Mouse (Mus musculus) mouse embryonic stem cell (cell line): ENCODE measurements at regions not wholly inside any gene's neighbourhood (a gene's known extent, or its start where the extent isn't known, plus 50 kb on each side); places are given as distances from the start of the nearest gene placed in this dataset.

Source experiments
- in situ Hi-C, 2 experiments: fragments of 300-500 bp; cut with MboI; formaldehyde crosslinking; loops; 1 replicate in 1 of 2; 3 replicates in 1 of 2; pipeline ENCODE4 v1.14.3; 2019 to 2020; ENCODE audit warnings: low sequenced_read_pairs in 2 of 2, low pct_unique_long_range_greater_than_20kb in 1 of 2, mixed read lengths in 1 of 2; ENCODE audit not compliant: unreplicated experiment in 1 of 2

DNA sequence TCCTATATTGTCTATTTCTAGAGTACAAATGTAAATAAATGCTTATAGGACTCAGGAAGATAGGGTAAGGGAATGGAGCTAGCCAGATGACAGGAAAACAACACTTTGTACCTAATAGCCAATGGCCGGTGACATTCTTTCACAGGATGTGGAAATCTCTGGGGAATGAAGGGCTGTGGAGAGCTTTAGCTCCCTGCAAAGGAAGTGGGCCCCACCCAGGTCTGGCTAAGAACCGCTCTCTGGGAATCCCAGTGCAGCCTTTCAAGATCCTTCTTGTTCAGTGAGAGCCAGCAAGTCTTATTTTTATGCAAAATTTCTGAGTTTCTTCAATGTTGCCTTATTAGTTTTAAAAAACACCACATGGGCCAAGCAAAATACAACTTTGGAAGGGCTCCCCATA, 54.7 kb upstream of the Pappa2 start:
- in situ Hi-C loops, result no loop called here

DNA sequence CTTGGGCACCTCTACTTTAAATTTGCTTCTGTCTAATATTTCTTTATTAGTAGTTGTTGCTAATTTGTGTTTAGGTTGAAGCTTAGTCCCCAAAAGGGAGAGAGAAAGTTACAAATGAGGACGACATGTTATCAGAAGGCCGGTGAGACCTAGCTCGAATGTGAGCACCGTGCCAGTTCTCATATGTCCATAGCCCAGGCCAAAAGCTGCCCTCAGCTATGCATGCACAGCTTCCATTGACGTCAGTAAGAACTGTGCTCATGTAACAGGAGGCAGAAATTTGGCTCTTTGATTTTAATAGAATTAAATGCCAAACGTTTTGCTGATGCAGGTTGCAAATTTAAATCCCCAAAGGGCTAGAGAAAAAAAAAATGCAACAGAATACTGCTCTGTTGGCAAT, 56.1 kb upstream of the Pappa2 start:
- in situ Hi-C loops, result no loop called here

DNA sequence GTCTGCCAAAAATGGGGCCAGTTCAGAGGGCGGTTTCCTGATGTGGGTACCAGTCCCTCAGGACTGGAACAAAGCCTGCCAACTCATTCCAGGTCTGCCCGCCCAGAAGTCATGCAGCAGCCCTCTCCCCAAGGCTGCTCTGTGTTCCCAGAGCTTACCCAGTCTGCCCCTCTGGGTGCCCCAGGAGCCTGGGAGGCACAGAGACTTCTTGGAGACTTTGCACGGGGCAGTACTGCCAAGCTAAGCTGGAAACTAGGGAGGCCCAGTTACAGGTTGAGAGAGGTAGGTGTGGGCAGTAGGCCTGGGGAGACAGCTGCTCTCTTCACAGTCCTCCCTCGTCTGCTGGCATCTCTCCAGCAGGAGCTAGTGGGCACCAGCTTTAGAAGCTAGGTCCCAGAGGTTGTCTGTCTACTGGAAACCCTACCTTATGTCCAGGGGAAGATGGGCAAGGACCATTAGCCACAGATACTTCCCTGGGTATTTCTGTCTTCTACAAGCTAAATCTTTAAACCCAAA, 65.6 kb upstream of the Pappa2 start:
- in situ Hi-C loops, result no loop called here

DNA sequence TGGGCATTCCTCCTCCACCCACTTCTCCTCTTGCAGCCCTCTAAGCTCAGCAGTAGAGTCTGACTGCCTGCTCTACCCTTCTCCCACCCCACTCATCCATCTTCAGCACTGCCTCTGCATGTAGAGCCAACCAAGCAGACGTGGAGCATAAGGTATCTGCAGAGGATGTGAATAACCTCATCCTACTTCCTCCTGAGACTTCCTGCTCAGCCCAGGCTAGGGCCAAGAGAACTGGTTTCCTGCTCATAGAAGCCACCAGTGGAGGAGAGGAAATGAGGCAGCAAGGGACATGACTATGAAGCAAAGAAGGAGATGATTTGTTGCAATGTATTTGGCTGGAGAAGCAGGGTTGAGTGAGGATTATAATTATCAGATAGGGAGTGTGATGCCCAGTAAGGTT, 84.7 kb upstream of the Pappa2 start:
- in situ Hi-C loops, result no loop called here

DNA sequence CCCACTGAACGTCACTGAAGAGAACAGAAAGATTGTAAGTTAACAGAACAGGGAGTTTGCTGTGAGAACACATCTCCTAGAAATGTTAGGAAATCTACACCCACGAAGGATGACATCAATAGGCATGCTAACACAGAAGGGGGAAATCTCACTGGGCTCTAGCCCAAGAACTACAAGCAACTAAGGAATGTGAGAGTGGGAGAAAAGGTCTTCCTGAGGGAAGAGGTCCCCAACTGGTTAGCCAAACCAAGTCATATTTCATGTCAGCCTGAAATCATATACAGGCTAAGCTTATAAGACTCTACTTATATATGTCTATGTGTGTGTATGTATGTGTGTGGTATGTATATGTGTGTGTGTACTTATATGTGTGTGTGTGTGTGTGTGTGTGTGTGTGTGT, 118.9 kb upstream of the Pappa2 start:
- in situ Hi-C loops, result no loop called here

DNA sequence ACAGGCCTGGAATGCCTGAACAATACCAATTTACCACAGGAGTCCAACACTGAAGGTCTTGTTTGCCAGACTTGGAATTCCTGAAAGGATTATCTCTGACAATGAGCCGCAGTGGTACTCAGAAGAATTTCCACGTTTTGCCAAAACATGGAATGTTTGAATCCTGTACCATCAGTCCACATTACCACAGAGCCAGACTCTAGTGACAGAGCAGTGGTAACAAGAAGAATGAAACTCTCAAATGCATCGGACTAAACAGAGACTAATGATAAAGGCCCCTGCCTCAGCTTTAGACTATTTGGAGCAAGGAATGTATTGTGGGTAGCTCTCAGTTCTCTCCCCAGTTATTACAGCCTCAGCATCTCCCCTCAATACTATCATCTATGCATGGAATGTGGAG, 109.9 kb upstream of the Cop1 start:
- in situ Hi-C loops, result no loop called here

DNA sequence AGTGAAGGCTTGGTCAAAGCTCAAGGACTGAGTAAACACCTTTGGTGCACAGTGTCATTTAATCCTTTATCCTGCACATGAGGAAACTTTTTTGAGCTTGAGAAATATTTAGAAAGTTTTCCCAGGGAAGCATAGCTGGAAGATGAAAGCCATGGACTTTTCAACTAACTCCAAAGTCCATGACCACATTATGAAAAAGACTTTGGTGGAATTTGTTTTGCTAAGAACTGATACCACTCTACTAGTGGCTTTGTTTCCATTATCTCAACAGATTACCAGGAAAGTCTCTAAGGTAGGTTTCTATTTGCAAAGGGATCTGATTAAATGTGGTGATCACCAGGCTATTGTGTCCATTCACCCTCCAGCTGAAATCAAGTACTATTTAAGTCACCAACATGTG, 107.2 kb upstream of the Cop1 start:
- in situ Hi-C loops, result loop anchor here (25.0 kb wide), 2 partner anchors 163 to 463 kb away; no protein-coding TSS in a partner anchor

DNA sequence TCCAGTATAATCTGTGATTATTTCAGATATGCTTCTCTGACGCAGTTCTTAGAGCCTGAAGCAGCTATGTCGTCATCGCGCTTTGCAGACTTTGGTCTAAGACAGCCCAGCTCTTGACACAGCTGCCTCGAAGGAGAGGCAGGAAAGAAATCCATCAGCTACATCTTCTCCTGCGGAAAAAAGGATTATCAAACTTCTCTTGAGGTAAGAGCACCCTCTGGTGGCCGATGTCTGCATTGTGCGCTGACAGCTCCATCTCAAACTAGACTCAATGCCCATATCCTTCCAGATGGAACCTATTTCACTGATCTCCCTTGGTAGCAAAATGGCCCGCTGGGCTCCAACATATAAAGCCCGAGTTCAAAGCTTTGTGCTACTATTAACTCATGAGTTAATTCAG, 96.8 kb upstream of the Cop1 start:
- in situ Hi-C loops, result loop anchor here (10.0 to 25.0 kb wide), 3 partner anchors 173 to 473 kb away; no protein-coding TSS in a partner anchor

DNA sequence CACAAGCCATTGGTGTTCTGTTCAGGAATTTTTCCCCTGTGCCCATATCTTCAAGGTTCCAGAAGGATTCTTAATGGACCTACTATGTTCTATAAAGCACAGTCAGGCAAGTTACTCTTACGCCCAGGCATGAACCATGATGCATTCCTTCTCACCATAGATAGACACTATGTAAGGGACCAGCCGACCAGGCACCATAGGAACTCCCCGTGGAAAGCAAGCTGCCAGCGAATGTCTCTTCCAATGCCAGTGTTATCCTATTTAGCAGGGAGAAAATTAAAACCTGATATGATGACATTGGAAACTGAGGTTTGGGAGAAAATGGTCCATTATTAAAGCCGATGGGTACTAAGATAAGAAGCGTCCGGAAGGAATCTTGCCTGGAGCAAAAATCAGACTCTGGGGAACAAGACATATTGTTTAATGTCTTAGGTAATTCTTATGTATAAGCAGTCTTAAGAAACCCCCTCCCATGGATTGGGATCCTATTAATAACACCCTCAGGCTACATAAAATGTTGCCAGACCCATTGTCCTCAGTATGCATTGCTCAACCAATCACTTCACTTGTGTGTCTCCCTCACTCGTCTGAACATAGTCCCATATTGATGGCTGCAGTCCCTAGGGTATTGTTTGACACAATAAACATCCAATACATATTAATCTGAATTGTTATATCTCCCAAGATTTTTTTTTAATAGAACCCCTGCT, 84.2 kb upstream of the Cop1 start:
- in situ Hi-C loops, result loop anchor here (25.0 kb wide), 2 partner anchors 186 to 486 kb away; no protein-coding TSS in a partner anchor

DNA sequence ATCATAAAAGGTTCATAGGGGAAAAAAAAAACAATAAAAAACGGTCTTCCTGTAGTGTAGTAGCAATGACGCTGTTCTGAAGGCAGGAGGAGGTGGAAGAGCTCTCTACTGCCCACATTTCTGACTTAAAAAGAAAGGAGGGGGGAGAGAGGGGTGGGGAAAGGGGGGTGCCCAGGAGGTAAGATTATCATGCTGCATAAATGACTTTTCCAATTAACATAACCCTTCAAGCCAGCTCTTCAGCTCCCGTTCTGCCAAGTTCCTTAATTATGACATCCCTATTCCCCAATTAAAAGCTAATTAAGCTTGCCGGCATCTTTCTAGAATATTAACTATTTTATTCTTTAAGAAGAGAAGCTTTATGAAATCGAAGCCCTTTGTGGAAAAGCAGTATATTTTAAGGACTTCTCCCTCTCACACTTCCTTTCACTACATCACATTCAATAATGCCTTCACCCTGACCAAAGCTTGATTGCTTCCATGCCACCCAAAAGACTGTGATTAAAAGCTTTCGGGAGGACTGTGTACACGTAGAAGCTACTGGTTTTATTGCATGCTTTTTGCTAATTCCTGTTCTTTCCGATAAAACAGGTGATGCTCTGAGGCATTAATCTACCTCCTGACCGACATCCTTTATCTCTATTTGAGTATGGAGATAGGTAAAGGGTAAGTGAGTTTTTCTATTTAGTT, 83.5 kb upstream of the Cop1 start:
- in situ Hi-C loops, result loop anchor here (25.0 kb wide), 2 partner anchors 186 to 486 kb away; no protein-coding TSS in a partner anchor

DNA sequence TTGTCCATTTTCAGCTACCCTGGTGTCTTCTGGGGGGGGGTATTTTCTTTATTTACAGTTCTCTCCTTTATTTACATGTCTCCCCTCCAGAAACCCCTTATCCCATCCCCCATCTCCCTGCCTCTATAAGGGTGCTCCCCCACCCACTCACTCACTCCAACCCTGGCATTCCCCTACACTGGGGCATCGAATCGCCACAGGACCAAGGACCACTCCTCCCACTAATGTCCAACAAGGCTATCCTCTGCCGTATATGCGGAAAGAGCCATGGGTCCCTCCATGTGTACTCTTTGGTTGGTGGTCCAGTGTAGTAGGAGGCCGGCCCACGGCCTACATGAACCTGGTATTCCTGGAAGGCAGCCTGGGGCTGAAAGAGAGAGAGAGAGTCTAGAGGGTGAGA, 82.9 kb upstream of the Cop1 start:
- in situ Hi-C loops, result loop anchor here (25.0 kb wide), 2 partner anchors 187 to 487 kb away; no protein-coding TSS in a partner anchor

DNA sequence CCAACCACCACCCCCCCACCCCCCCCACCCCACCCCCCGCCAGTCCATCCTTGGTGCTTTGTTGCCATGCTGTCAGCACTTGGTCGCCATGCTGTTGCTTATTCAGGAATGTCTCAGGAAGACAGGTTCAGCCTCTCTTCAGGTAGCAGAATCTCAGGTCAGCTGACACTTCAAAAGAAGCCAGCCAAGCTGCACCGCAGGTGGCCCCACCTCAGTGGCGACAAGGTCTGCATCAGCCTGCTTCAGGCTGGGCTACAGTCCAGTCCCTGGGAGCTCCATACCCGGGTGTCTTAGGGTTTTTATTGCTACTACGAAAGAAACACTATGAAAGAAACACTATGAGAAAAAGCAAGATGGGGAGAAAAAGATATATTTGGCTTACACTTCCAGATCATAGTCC, 82.4 kb upstream of the Cop1 start:
- in situ Hi-C loops, result loop anchor here (25.0 kb wide), 2 partner anchors 187 to 487 kb away; no protein-coding TSS in a partner anchor

DNA sequence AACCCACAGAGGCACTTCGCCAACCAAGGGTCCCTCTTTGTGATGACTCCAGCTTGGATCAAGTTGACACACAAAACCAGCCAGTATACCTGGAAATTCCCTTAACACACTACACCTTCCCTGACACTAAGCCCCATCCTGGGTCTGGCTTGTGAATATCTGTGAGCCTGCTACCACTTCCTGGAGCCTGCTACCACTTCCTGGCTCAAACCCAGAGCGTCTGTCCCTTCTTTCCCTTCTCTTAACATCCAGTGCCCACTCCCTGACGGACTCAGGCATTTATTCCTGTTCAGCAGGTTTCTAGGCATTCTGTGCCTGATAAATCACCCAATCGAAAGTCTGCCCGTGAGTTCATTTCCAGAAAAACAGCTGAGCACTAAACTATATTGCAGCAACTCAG, 81.8 kb upstream of the Cop1 start:
- in situ Hi-C loops, result no loop called here

DNA sequence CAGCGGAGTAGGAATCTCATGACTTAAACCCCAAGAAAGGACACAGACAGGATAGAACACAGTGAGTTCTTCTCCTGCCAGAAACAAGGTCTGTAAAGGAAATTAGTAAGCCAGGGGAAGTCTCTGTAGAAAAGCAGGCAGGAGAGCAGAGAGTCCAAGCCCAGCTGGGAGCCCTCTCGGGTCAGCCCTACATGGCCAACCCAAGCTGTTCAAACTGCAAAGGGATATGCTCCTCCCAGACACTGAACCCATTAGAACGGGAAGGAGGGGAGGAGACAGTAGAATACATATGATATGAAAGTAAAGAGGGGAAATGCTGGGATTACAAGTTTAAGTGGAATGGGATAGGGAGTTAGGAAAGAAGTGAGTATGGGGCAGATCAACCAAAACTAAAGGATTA, 75.7 kb upstream of the Cop1 start:
- in situ Hi-C loops, result no loop called here

DNA sequence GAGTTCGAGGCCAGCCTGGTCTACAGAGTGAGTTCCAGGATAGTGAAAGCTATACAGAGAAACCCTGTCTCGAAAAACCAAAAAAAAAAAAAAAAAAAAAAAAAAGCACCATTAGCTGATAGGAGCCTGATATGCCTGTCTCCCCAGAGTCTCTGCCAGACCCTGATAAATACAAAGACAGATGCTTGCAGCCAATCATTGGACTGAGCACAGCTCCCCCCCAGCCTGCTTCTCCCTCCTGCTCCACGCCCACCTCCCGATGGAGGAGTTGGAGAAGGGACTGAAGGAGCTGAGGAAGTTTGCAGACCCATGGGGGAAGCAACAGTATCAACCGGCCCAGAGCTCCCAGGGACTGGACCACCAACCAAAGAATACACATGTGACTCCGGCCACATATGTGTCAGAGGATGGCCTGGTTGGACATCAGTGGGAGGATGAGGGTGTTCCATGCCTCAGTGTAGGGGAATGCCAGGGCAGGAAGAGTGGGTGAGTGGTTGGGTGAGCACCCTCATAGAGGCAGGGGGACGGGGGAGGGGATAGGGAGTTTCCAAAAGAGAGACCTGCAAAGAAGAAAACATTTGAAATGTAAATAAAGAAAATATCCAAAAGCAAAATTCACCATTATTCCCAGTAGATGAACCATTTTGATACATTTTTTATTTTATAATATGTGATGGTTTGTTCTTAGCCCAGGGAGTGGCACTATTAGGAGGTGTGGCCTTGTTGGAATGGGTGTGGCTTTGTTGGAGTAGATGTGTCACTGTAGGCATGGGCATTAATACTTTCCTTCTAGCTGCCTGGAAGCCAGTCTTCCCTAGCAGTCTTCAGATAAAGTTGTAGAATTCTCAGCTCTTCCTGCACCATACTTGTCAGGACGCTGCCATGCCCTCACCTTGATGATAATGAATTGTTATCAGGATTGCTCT, 71.8 kb upstream of the Cop1 start:
- in situ Hi-C loops, result no loop called here

DNA sequence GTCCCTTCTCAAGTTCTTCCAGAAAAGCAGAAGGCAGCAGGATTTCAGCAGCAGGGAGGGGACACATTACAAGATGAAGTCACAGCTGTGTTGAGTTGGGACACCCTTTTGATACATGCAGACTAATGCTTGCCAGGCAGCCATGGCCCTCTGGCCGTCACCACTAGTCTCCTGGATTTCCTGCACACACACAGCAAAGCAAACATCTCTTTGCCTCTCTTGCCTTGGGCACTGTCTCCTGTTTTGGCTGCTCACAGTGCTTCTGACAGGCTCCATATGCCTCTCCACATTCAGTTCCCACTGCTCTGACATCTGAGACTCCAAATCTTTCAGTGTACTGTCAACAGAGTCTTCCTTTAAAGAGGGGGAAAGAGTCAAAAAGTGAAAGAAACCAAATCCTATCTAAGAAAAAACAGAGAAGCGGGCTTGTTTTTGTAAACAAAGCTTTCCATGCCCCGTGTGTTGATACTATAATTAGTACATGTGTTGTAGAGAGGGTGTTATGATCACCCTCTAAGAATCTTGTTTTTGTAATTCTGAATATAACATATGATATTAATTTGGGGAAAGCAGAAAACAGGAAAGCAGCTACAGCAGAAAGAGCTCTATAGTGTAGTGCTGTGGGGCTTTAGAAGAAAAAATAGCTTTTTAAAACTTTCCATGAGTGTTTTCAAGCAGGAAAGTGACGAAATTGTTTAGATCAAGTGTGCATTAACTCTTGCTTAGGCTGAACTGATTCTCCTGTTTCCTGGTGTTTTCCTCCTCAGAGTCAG, 68.8 kb upstream of the Cop1 start:
- in situ Hi-C loops, result no loop called here

DNA sequence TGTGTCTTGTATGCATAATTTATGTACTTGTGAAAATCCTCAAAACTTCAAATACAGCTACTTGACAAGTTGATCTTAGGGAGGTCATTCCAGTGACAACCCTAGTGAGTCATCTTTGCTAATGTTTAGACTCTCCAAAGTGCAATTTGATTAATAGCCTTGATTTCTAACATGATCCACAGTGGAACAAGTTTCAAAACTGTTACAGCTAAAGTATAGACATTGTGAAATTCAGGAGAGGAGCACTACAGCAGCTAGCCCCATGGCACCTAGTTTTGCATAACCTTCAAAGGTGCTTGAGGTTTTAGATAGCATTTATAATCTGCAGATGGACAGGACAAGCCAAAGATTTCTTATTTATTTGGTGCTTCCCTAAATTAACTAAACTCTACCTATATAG, 50.1 kb upstream of the Cop1 start:
- in situ Hi-C loops, result no loop called here
